10 mouse cellular contexts compared by ENCODE assay signal in the genomic region with DNA sequence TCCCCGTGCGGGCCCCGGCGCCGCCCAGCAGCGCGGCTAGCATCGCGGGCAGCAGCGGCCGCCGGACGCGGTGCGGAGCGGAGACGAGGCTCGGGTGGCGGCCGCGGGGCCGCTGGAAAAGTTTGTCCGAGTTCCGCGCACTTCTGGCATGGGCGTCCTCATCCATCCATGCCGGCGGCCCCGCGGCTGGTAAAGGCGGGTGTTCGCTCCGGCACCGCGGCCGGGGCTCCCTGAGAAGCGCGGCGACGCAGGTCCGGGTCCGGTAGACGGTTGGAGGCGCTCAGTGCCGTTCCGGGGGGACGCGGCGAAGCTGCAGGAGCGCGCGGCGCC. TPM values are rescaled to one million over a fixed set of nuclear protein-coding genes. Genes with fewer than 3 reads are reported as not detected.
DNase-seq lines count a peak whose midpoint lies in the region; ATAC-seq and TF ChIP-seq lines count a peak whose summit lies in the region.
"Had no signal": no experiment of that assay in that cellular context is flagged by ENCODE, and none has a peak within 500 bp of the region (broad histone marks: within the 10 kb centered on the region; RNA-seq: fewer than 3 reads in every experiment).

No protein-coding gene starts in this region.

- H3K4me2 ChIP-seq in heart, embryonic 15.5 days = peak overlapping the region; percentile 88
- peak overlapping the region; percentile 95 for H3K4me2 ChIP-seq in forebrain, postnatal 0 days (ENCODE audit: low read depth)

- intact Hi-C loops in heart, postnatal 10 days (cut with DNase I) = loop anchor here (2.0 to 5.0 kb wide), 6 partner anchors 161 to 561 kb away; no protein-coding TSS in a partner anchor

- H3K27ac ChIP-seq in heart, embryonic 15.5 days = peak overlapping the region; percentile 98
- H3K27ac ChIP-seq in forebrain, postnatal 0 days (ENCODE audit: low read depth, low read length) = peak overlapping the region; percentile 89
- peak overlapping the region; percentile 99 for H3K27ac ChIP-seq in midbrain, embryonic 10.5 days (replicated peaks)

- peaks cover 27% of the 10 kb centered on the region for H3K4me1 ChIP-seq in heart, embryonic 15.5 days (replicated peaks)
- H3K4me1 ChIP-seq in forebrain, postnatal 0 days (ENCODE audit: insufficient read depth) = no peaks in the 10 kb centered on the region
- peaks cover 59% of the 10 kb centered on the region for H3K4me1 ChIP-seq in midbrain, embryonic 10.5 days

- H3K9me3 ChIP-seq in heart, embryonic 15.5 days (replicated peaks) = no peaks in the 10 kb centered on the region
- H3K9me3 ChIP-seq in forebrain, postnatal 0 days (ENCODE audit: low read length) = no peaks in the 10 kb centered on the region
- no peaks in the 10 kb centered on the region for H3K9me3 ChIP-seq in midbrain, embryonic 10.5 days (replicated peaks)

- H3K27me3 ChIP-seq in heart, embryonic 15.5 days = peaks cover 3% of the 10 kb centered on the region; the same call in 1 of the 2 replicates
- 0 out of 2 replicates have a peak, but pooled peaks cover 2% of the 10 kb centered on the region for H3K27me3 ChIP-seq in forebrain, postnatal 0 days (ENCODE audit: insufficient read depth, low read length)
- peaks cover 35% of the 10 kb centered on the region for H3K27me3 ChIP-seq in midbrain, embryonic 10.5 days (ENCODE audit: low read depth, poor library complexity, severe bottlenecking)

- DNase-seq in heart, postnatal 10 days = no peak
- peak; percentile 9 for DNase-seq in MN1 (ENCODE audit: low spot score)
- no peak for DNase-seq in forebrain, postnatal 0 days
- DNase-seq in midbrain, embryonic 10.5 days (ENCODE audit: low spot score) = no peak
- DNase-seq in frontal cortex, postnatal 36 days (ENCODE audit: low spot score in 2 of 2) = no peak
- no peak for DNase-seq in adrenal gland, postnatal 25 days
- no peak for DNase-seq in cerebellum, adult 18-20 months

- peak overlapping the region; percentile 83 for H3K4me3 ChIP-seq in heart, embryonic 15.5 days
- H3K4me3 ChIP-seq in forebrain, postnatal 0 days (ENCODE audit: low read depth, low read length) = peak overlapping the region; percentile 73
- H3K4me3 ChIP-seq in midbrain, embryonic 10.5 days = peak overlapping the region; percentile 93

- peak overlapping the region; percentile 95 for H3K9ac ChIP-seq in heart, embryonic 15.5 days
- H3K9ac ChIP-seq in forebrain, postnatal 0 days = peak overlapping the region; percentile 77

- TF ChIP-seq CTCF in forebrain, postnatal 0 days (IDR thresholded peaks at IDR 0.05; ENCODE audit: low read depth) = no peak

- H3K36me3 ChIP-seq in heart, embryonic 15.5 days = no peaks in the 10 kb centered on the region
- no peaks in the 10 kb centered on the region for H3K36me3 ChIP-seq in forebrain, postnatal 0 days (ENCODE audit: insufficient read depth)
- peaks cover 7% of the 10 kb centered on the region; the same call in 1 of the 2 replicates for H3K36me3 ChIP-seq in midbrain, embryonic 10.5 days

- ATAC-seq in heart, embryonic 15.5 days (replicated peaks; ENCODE audit: insufficient number of reproducible peaks, insufficient read depth, low FRiP score, low read depth) = no peak
- ATAC-seq in forebrain, postnatal 0 days = no peak

- under 1% methylated on average over 53 of the region's 53 CpGs for WGBS in heart, embryonic 15.5 days
- WGBS in forebrain, postnatal 0 days = under 1% methylated on average over 50 of the region's 53 CpGs
- under 1% methylated on average over 53 of the region's 53 CpGs for WGBS in midbrain, embryonic 10.5 days

RNA-seq across cellular contexts. Expression of a gene that starts 0.4 kb away (rescaled TPM):
- polyA plus RNA-seq in heart, embryonic 15.5 days (2015; fragmentation: Nextera tagmentation; extraction: Ambion mirVana) = 37.2 and 47.7 TPM in 2 replicates
- 10 to 100 TPM; 70.2 to 80.5 TPM for total RNA-seq in heart, postnatal 10 days (2021)
- 23.5 and 40.9 TPM in 2 replicates for total RNA-seq in forebrain, postnatal 0 days (2014; rRNA removed)
- 22.4 and 23.1 TPM in 2 replicates for polyA plus RNA-seq in forebrain, postnatal 0 days (2015; fragmentation: Nextera tagmentation; extraction: Ambion mirVana)
- 49.2 and 49.5 TPM in 2 replicates for polyA plus RNA-seq in midbrain, embryonic 10.5 days (2016; fragmentation: Nextera tagmentation; extraction: Ambion mirVana)
- total RNA-seq in adrenal gland, postnatal 25 days (2021) = 62.0 and 84.9 TPM in 2 replicates
- total RNA-seq: MEL; neutrophil, adult 5-6 weeks had no signal
